Mouse (Mus musculus) heart, adult 2 months (tissue): ENCODE measurements around the gene Gm20425.

Experiments used
- CTCF ChIP-seq: fragments of 200-600 bp; IDR thresholded peaks from 2 replicates; pipeline ENCODE4 v1.8.1; 2022; ENCODE audit warnings: antibody characterized with exemption, mild to moderate bottlenecking, moderate library complexity
- EP300 ChIP-seq: fragments of 200-500 bp; IDR thresholded peaks from 2 replicates; pipeline ENCODE4 v1.6.1; 2011; ENCODE audit warnings: low read depth, low read length, control low read depth; ENCODE audit not compliant: insufficient read depth
- POLR2A ChIP-seq: fragments of 200-500 bp; IDR thresholded peaks from 2 replicates; pipeline ENCODE4 v1.6.1; 2011; ENCODE audit warnings: mild to moderate bottlenecking, low read depth, low read length, control low read depth; ENCODE audit not compliant: insufficient read depth

- TF ChIP-seq POLR2A (no peak), CTCF (no peak), EP300 (no peak)
Observed at GRCm38 (mm10) chr9:103228370-103229003, 1.6 kb downstream of the Gm20425 start.
